Mouse (Mus musculus) kidney, postnatal 0 days (tissue): Measurements from ENCODE around the gene Ak1. TPM values are rescaled to one million over a fixed set of nuclear protein-coding genes. Genes with fewer than 3 reads are reported as not detected.

Source experiments
- ATAC-seq: fragments of 200-750 bp; cut with Nextera tagmentation; replicated peaks from 2 replicates; pipeline ENCODE4 v1.8.0; 2017; ENCODE audit warnings: low read depth, moderate number of reproducible peaks, moderate TSS enrichment, moderate library complexity; ENCODE audit not compliant: low FRiP score
- DNase-seq: peaks from one replicate; pipeline ENCODE4 v3.0.0-alpha.2; 2016; ENCODE audit warnings: low spot score
- H3K27ac ChIP-seq: fragments of 300-500 bp; sonication (generic); 2 replicates; pipeline ENCODE4 v1.5.1; 2014; ENCODE audit warnings: mild to moderate bottlenecking
- H3K27me3 ChIP-seq: fragments of 300-500 bp; sonication (generic); 2 replicates; pipeline ENCODE4 v1.6.1; 2014; ENCODE audit warnings: low read length, mixed read lengths; ENCODE audit not compliant: insufficient read depth
- H3K36me3 ChIP-seq: fragments of 300-500 bp; sonication (generic); 2 replicates; pipeline ENCODE4 v1.6.1; 2014; ENCODE audit warnings: low read length, mixed read lengths; ENCODE audit not compliant: insufficient read depth
- H3K4me1 ChIP-seq: fragments of 300-500 bp; sonication (generic); replicated peaks from 2 replicates; pipeline ENCODE4 v1.6.1; 2014; ENCODE audit warnings: antibody characterized with exemption, low read length, mixed read lengths; ENCODE audit not compliant: insufficient read depth
- H3K4me2 ChIP-seq: fragments of 300-500 bp; sonication (generic); 2 replicates; pipeline ENCODE4 v1.6.1; 2014; ENCODE audit warnings: mild to moderate bottlenecking, low read length, moderate library complexity, mixed read lengths
- H3K4me3 ChIP-seq: fragments of 300-500 bp; sonication (generic); replicated peaks from 2 replicates; pipeline ENCODE4 v1.5.1; 2014; ENCODE audit warnings: low read depth, low read length
- H3K9ac ChIP-seq: fragments of 300-500 bp; sonication (generic); 2 replicates; pipeline ENCODE4 v1.6.1; 2014; ENCODE audit warnings: low read depth, low read length
- H3K9me3 ChIP-seq: fragments of 300-500 bp; sonication (generic); replicated peaks from 2 replicates; pipeline ENCODE4 v1.6.1; 2016; ENCODE audit warnings: low read length, inconsistent platforms, mixed read lengths
- CTCF ChIP-seq: IDR thresholded peaks from 2 replicates; pipeline ENCODE4 v1.5.1; 2016; ENCODE audit warnings: antibody characterized with exemption, low read depth, mild to moderate bottlenecking, moderate library complexity
- WGBS: fragments of 180-500 bp; shearing (Covaris S2); extraction: QIAGEN DNeasy Blood & Tissue Kit; methylation state at CpG from one replicate; pipeline ENCODE4 v1.1.7; 2014; 5-methylcytosine and 5-hydroxymethylcytosine counted together
- polyA plus RNA-seq: library from polyadenylated mRNA; unstranded; fragments of >200 nt; fragmentation: Nextera tagmentation; extraction: Ambion mirVana; gene quantifications from 2 replicates; pipeline ENCODE4 v1.2.1, GENCODE M21; 2015

Ak1 gene
- polyA plus RNA-seq, 1 experiment from 2014 or later: 38.7 TPM

DNA sequence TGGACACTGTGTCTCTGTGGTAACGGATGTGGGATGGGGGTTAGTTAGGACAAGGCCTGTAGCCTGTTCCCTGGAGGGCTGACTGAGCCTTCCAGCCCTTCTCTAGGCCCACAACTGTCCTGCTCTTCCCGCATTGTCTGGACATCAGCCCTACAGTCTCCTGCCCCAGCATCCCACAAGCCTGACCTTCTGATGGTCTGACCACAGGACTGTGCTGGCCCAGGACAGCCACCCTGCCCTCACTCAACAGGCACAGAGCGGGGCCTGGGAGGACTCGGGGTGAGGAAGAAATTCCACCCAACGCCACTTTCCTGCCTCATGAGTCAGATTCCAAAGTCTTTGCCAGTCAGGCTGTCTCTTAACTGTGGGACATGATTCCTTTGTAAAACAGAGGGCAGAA is 23.9 kb upstream of the Ak1 start:
- H3K9me3 ChIP-seq: no peaks in the 10 kb centered on the region
- H3K27ac ChIP-seq: no peak overlapping the region
- H3K4me2 ChIP-seq: no peak overlapping the region
- peaks cover 7% of the 10 kb centered on the region for H3K4me1 ChIP-seq
- no peak overlapping the region for H3K4me3 ChIP-seq
- DNase-seq (no peak), ATAC-seq (no peak)
- no peaks in the 10 kb centered on the region for H3K27me3 ChIP-seq
- H3K9ac ChIP-seq: no peak overlapping the region
- WGBS: 83% methylated on average over 5 of the region's 5 CpGs
- peaks cover 6% of the 10 kb centered on the region; the same call in 1 of the 2 replicates for H3K36me3 ChIP-seq
- no peak for TF ChIP-seq CTCF

DNA sequence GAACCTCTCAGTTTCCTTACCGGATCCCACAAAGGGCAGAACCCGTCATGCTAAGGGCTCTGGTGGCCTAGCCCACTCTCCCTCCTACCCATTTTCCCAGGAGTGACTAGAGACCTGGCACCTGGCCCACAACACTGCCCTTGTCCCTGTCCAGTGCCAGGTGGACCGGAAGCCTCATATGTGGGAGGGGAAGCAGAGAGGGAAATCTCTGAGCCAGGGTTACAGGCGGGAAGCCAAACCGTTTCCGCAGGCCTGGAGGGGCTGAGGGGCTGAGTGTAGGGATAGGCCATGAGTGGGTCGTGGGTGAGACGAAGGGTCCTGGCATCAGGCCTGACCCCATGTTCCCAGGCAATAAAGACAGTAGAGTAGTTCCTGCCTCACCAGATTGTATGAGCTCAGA is 23.1 kb upstream of the Ak1 start:
- TF ChIP-seq CTCF: no peak
- Histone ChIP-seq H3K4me3 (no peak overlapping the region), H3K4me1 (peaks cover 7% of the 10 kb centered on the region), H3K27me3 (no peaks in the 10 kb centered on the region), H3K27ac (no peak overlapping the region), H3K36me3 (peaks cover 6% of the 10 kb centered on the region; the same call in 1 of the 2 replicates), H3K9ac (no peak overlapping the region), H3K4me2 (no peak overlapping the region), H3K9me3 (no peaks in the 10 kb centered on the region)
- WGBS: 54% methylated on average over 8 of the region's 8 CpGs
- no peak for DNase-seq
- ATAC-seq: no peak

DNA sequence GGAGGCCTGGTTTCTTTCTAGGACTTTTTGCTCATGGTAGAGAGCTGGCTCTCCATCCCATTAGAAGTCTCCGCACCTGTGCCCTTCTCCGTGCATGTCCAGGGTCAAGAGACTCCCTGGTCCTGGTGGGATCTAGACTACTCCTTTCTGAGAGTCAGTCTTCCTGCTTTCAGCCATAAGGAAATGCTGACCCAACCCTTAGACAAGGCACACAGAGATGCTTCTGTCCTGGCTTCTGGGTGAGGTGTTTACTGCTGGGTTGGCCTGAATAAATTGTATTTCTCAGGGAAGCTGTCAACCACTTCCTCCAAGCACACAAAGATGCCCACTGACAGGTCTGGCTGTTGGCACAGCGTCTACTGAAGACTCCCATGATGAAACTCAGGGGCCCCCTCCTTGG is 22.1 kb upstream of the Ak1 start, which contains the start of gene St6galnac6:
Gene St6galnac6 (plus strand): TSS at position 301 of the 400 bp plus-strand sequence.
- H3K27me3 ChIP-seq: no peaks in the 10 kb centered on the region
- H3K4me3 ChIP-seq: no peak within 1 kb of the TSS
- no peak for TF ChIP-seq CTCF
- H3K36me3 ChIP-seq: peaks cover 6% of the 10 kb centered on the region; the same call in 1 of the 2 replicates
- H3K9me3 ChIP-seq: no peaks in the 10 kb centered on the region
- ATAC-seq (no peak), DNase-seq (no peak)
- no peak within 1 kb of the TSS for H3K4me2 ChIP-seq
- 83% methylated on average over 3 of the region's 3 CpGs for WGBS
- no peak within 1 kb of the TSS for H3K27ac ChIP-seq
- no peak within 1 kb of the TSS for H3K9ac ChIP-seq
- peaks cover 7% of the 10 kb centered on the region for H3K4me1 ChIP-seq

DNA sequence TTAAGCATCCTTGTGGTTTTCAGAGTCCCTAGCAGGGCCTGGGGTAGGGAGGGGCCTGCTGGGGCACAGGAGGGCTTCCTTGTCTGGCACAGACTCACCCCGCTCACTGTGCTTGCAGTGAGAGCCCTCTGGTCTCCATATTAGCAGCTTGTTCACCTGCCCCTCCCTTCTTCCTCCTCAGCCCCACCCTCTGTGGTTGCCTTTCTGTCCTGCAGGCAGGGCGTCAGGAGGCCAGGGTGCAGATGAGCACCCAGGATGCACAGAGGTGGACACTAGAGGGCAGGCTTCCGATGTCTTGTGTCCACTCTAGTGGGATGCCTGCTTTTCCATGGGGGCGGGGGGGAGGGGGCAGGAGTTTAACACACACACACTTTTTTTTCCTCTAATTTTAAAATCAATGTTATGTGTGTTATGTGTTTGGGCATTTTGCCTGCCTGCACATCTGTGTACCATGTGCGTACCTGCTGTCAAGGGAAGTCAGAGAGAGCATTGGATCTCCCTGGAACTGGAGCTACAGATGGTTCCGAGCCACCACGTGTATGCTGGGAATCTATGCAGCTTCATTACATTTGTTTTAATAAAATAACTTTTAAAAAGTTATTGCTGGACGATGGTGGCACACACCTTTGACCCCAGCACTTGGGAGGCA is 20.0 kb upstream of the Ak1 start:
- Histone ChIP-seq H3K4me2 (no peak overlapping the region), H3K36me3 (no peaks in the 10 kb centered on the region), H3K4me1 (peaks cover 7% of the 10 kb centered on the region), H3K4me3 (no peak overlapping the region), H3K27ac (0 out of 2 replicates have a peak overlapping the region, but pooled peaks have one; percentile 27), H3K9ac (no peak overlapping the region), H3K27me3 (no peaks in the 10 kb centered on the region), H3K9me3 (no peaks in the 10 kb centered on the region)
- peak; percentile 56 for TF ChIP-seq CTCF
- ATAC-seq (no peak), DNase-seq (no peak)
- WGBS: 48% methylated on average over 8 of the region's 8 CpGs

DNA sequence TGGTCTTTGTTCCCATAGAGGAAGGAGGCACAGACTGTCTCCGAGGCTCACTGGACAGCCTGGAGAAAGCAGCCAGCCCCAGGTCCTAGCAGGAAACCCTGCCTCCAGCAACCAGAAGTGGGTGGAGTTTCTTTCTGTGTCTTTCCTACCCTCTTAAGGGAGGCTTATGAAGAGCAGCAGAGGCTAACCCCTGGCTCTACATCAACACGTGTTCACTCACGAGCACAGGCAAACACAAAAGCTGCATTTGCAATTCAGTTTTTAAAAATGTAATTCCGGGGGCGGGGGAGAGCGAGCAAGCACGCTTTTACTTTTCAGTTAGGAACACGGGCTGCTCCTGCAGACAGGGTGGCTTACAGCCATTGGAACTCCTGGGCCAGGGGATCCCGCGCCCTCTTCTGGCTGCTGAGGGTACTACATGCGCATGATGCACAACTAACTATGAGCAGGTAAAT is 18.9 kb upstream of the Ak1 start:
- peak; percentile 94 for TF ChIP-seq CTCF
- peak; percentile 44; the same call in 1 of the 2 replicates for ATAC-seq
- Histone ChIP-seq H3K9me3 (no peaks in the 10 kb centered on the region), H3K4me1 (peaks cover 7% of the 10 kb centered on the region), H3K4me3 (peak overlapping the region; percentile 15), H3K27ac (peak overlapping the region; percentile 27; the same call in 1 of the 2 replicates), H3K9ac (peak overlapping the region; percentile 18; the same call in 1 of the 2 replicates), H3K4me2 (peak overlapping the region; percentile 51), H3K27me3 (no peaks in the 10 kb centered on the region), H3K36me3 (no peaks in the 10 kb centered on the region)
- DNase-seq: peak; percentile 90
- WGBS: under 1% methylated on average over 11 of the region's 11 CpGs

DNA sequence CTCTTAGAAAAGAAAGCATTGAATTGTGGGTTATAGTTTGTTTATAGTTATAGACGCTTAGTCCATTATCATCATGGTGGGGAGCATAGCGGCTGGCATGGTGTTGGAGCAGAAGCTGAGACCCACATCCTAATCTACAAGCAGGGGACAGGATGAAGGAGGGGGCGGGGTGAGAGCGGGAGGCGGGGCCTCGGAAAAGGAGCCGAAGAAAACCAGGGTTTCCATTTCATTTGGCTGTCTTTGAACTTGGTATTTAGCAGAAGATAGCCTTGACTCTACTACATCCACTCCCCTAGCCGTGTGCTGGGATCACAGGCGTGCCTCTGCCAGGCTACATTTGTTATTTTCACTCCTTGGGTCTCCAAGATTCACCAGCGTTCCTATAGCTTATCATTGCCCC is 16.9 kb upstream of the Ak1 start:
- TF ChIP-seq CTCF: no peak
- ATAC-seq: no peak

More for the DNA sequence above, 16.9 kb upstream of the Ak1 start:
- no peak overlapping the region for H3K9ac ChIP-seq
- H3K4me3 ChIP-seq: no peak overlapping the region
- WGBS: 42% methylated on average over 10 of the region's 10 CpGs
- no peak for DNase-seq
- no peak overlapping the region for H3K4me2 ChIP-seq
- no peaks in the 10 kb centered on the region for H3K36me3 ChIP-seq
- no peaks in the 10 kb centered on the region for H3K27me3 ChIP-seq
- no peak overlapping the region for H3K27ac ChIP-seq
- H3K4me1 ChIP-seq: peaks cover 7% of the 10 kb centered on the region
- H3K9me3 ChIP-seq: no peaks in the 10 kb centered on the region
